Mouse (Mus musculus): ENCODE results near the gene Ccl7. TPM values are rescaled to one million over a fixed set of nuclear protein-coding genes. Genes with fewer than 3 reads are reported as not detected.

Gene Ccl7
- polyA plus RNA-seq, 1 experiment from 2014 or later: 1.9 TPM

- Histone ChIP-seq H3K4me1 (replicated peaks; ENCODE audit: control insufficient read depth, insufficient read depth, low read length) (no peaks in the 10 kb centered on the region), H3K4me2 (replicated peaks) (no peak overlapping the region), H3K4me3 (replicated peaks; ENCODE audit: low read length) (no peak overlapping the region), H3K9ac (no peak overlapping the region), H3K27ac (no peak overlapping the region), H3K9me3 (ENCODE audit: control insufficient read depth, low read length) (no peaks in the 10 kb centered on the region), H3K27me3 (ENCODE audit: control insufficient read depth, insufficient read depth, low read length) (no peaks in the 10 kb centered on the region), H3K36me3 (replicated peaks; ENCODE audit: control insufficient read depth, insufficient read depth) (no peaks in the 10 kb centered on the region)
- whole genome bisulfite sequencing: 81% methylated on average over 3 of the region's 3 CpGs
- ATAC-seq (ENCODE audit: low FRiP score) (no peak), DNase-seq (ENCODE audit: low spot score) (no peak)
Measured at GRCm38 (mm10) chr11:82077031-82077430, 31.5 kb downstream of the Ccl7 start.

GRCm38 (mm10) chr11:82078136-82078730 lies 32.7 kb downstream of the Ccl7 start:
- no peak overlapping the region for H3K27ac ChIP-seq
- ATAC-seq (ENCODE audit: low FRiP score) (no peak), DNase-seq (ENCODE audit: low spot score) (no peak)
- no peaks in the 10 kb centered on the region for H3K9me3 ChIP-seq (ENCODE audit: control insufficient read depth, low read length)
- no peaks in the 10 kb centered on the region for H3K36me3 ChIP-seq (replicated peaks; ENCODE audit: control insufficient read depth, insufficient read depth)
- no peak overlapping the region for H3K4me2 ChIP-seq (replicated peaks)
- H3K9ac ChIP-seq: no peak overlapping the region
- no peaks in the 10 kb centered on the region for H3K27me3 ChIP-seq (ENCODE audit: control insufficient read depth, insufficient read depth, low read length)
- H3K4me3 ChIP-seq (replicated peaks; ENCODE audit: low read length): no peak overlapping the region
- no peaks in the 10 kb centered on the region for H3K4me1 ChIP-seq (replicated peaks; ENCODE audit: control insufficient read depth, insufficient read depth, low read length)

- Histone ChIP-seq H3K27ac (no peak overlapping the region), H3K9me3 (ENCODE audit: control insufficient read depth, low read length) (no peaks in the 10 kb centered on the region), H3K36me3 (replicated peaks; ENCODE audit: control insufficient read depth, insufficient read depth) (no peaks in the 10 kb centered on the region), H3K4me1 (replicated peaks; ENCODE audit: control insufficient read depth, insufficient read depth, low read length) (no peaks in the 10 kb centered on the region), H3K9ac (no peak overlapping the region), H3K4me2 (replicated peaks) (no peak overlapping the region), H3K27me3 (ENCODE audit: control insufficient read depth, insufficient read depth, low read length) (no peaks in the 10 kb centered on the region), H3K4me3 (replicated peaks; ENCODE audit: low read length) (no peak overlapping the region)
- ATAC-seq (ENCODE audit: low FRiP score): no peak
- DNase-seq (ENCODE audit: low spot score): no peak
- WGBS: 78% methylated on average over 3 of the region's 3 CpGs
Measured at GRCm38 (mm10) chr11:82080865-82081264, 35.4 kb downstream of the Ccl7 start.

GRCm38 (mm10) chr11:82084360-82084759 lies 38.8 kb downstream of the Ccl7 start:
- Histone ChIP-seq H3K27ac (no peak overlapping the region), H3K4me1 (replicated peaks; ENCODE audit: control insufficient read depth, insufficient read depth, low read length) (no peaks in the 10 kb centered on the region), H3K36me3 (replicated peaks; ENCODE audit: control insufficient read depth, insufficient read depth) (no peaks in the 10 kb centered on the region), H3K9me3 (ENCODE audit: control insufficient read depth, low read length) (no peaks in the 10 kb centered on the region), H3K4me2 (replicated peaks) (no peak overlapping the region), H3K9ac (no peak overlapping the region), H3K27me3 (ENCODE audit: control insufficient read depth, insufficient read depth, low read length) (no peaks in the 10 kb centered on the region), H3K4me3 (replicated peaks; ENCODE audit: low read length) (no peak overlapping the region)
- WGBS: 79% methylated on average over 3 of the region's 3 CpGs
- ATAC-seq (ENCODE audit: low FRiP score): no peak
- no peak for DNase-seq (ENCODE audit: low spot score)

Other genes starting within 250 kb of the Ccl7 start
- gene 5530401A14Rik, start 185.0 kb upstream of the Ccl7 start, polyA plus RNA-seq (2014; fragmentation: Nextera tagmentation; extraction: Ambion mirVana): 0.33 and 0.91 TPM in 2 replicates
- 12.4 and 14.7 TPM in 2 replicates for gene Asic2, start 77.3 kb upstream of the Ccl7 start, polyA plus RNA-seq (2014; fragmentation: Nextera tagmentation; extraction: Ambion mirVana)
- gene Ccl2, start 10.1 kb upstream of the Ccl7 start, polyA plus RNA-seq (2014; fragmentation: Nextera tagmentation; extraction: Ambion mirVana): 0.78 TPM in 1 of 2 replicates, not detected in the other
- gene Gm17268, start 7.2 kb upstream of the Ccl7 start, polyA plus RNA-seq (2014; fragmentation: Nextera tagmentation; extraction: Ambion mirVana): not detected in 2 replicates
- gene Ccl11, start 12.1 kb downstream of the Ccl7 start, polyA plus RNA-seq (2014; fragmentation: Nextera tagmentation; extraction: Ambion mirVana): 0.19 TPM in 1 of 2 replicates, not detected in the other
- 2.2 and 3.1 TPM in 2 replicates for gene Ccl12, start 56.1 kb downstream of the Ccl7 start, polyA plus RNA-seq (2014; fragmentation: Nextera tagmentation; extraction: Ambion mirVana)
- gene Ccl8, start 69.5 kb downstream of the Ccl7 start, polyA plus RNA-seq (2014; fragmentation: Nextera tagmentation; extraction: Ambion mirVana): not detected in 2 replicates